ENCODE assay signal across 9 mouse cellular contexts in genomic region chr19:36883119-36883518, GRCm38 (mm10). TPM values are rescaled to one million over a fixed set of nuclear protein-coding genes. Genes with fewer than 3 reads are reported as not detected.
A peak's percentile ranks its signal among the peaks of the same experiment; 100 is the strongest.
DNase-seq lines count a peak whose midpoint lies in the region; ATAC-seq and TF ChIP-seq lines count a peak whose summit lies in the region.
"Had no signal": no experiment of that assay in that cellular context is flagged by ENCODE, and none has a peak within 500 bp of the region (broad histone marks: within the 10 kb centered on the region; RNA-seq: fewer than 3 reads in every experiment).

No protein-coding gene starts in this region.

- WGBS in forebrain, embryonic 13.5 days = 77% methylated on average over 6 of the region's 6 CpGs
- WGBS in forebrain, embryonic 15.5 days = 76% methylated on average over 6 of the region's 6 CpGs
- WGBS in limb, embryonic 11.5 days = 86% methylated on average over 6 of the region's 6 CpGs
- WGBS in limb, embryonic 10.5 days = 82% methylated on average over 6 of the region's 6 CpGs
- WGBS in liver, adult 2 months = 83% methylated on average over 6 of the region's 6 CpGs

- DNase-seq in limb, embryonic 11.5 days (ENCODE audit: low spot score) = peak; percentile 59
- no peak for DNase-seq in limb, embryonic 10.5 days (ENCODE audit: low spot score)
- no peak for DNase-seq in Patski (ENCODE audit: low read depth, low spot score)
- DNase-seq in liver, adult 2 months (ENCODE audit: extremely low read depth, low read depth, low spot score) = no peak
- DNase-seq in thymus, postnatal 36 days = peak; percentile 11 to 14
- no peak for DNase-seq in layer of hippocampus, adult 9-11 months

- H3K9me3 ChIP-seq in forebrain, embryonic 13.5 days (replicated peaks) = no peaks in the 10 kb centered on the region
- no peaks in the 10 kb centered on the region for H3K9me3 ChIP-seq in forebrain, embryonic 15.5 days
- no peaks in the 10 kb centered on the region for H3K9me3 ChIP-seq in limb, embryonic 11.5 days (ENCODE audit: control insufficient read depth, low read length)
- no peaks in the 10 kb centered on the region for H3K9me3 ChIP-seq in limb, embryonic 10.5 days (replicated peaks)

- POLR2A ChIA-PET in Patski (lab: Charles Lee) = no interaction called here

- H3K4me1 ChIP-seq in forebrain, embryonic 13.5 days = 0 out of 2 replicates have a peak, but pooled peaks cover 3% of the 10 kb centered on the region
- peaks cover 3% of the 10 kb centered on the region; the same call in 1 of the 2 replicates for H3K4me1 ChIP-seq in forebrain, embryonic 15.5 days
- no peaks in the 10 kb centered on the region for H3K4me1 ChIP-seq in limb, embryonic 11.5 days (ENCODE audit: control insufficient read depth, insufficient read depth, low read length)
- no peaks in the 10 kb centered on the region for H3K4me1 ChIP-seq in limb, embryonic 10.5 days
- no peaks in the 10 kb centered on the region for H3K4me1 ChIP-seq in liver, adult 2 months (ENCODE audit: control insufficient read depth, insufficient read depth, low read length)

- H3K4me2 ChIP-seq in forebrain, embryonic 13.5 days = no peak overlapping the region
- no peak overlapping the region for H3K4me2 ChIP-seq in forebrain, embryonic 15.5 days (replicated peaks)
- H3K4me2 ChIP-seq in limb, embryonic 11.5 days (ENCODE audit: low read depth, severe bottlenecking) = no peak overlapping the region

- no peaks in the 10 kb centered on the region; the same call in 1 of the 2 replicates for H3K79me2 ChIP-seq in liver, adult 2 months (ENCODE audit: control insufficient read depth, insufficient read depth, low read length)

- H3K27me3 ChIP-seq in forebrain, embryonic 13.5 days = no peaks in the 10 kb centered on the region
- H3K27me3 ChIP-seq in forebrain, embryonic 15.5 days = no peaks in the 10 kb centered on the region
- H3K27me3 ChIP-seq in limb, embryonic 11.5 days (ENCODE audit: control insufficient read depth, insufficient read depth, low read length) = no peaks in the 10 kb centered on the region
- H3K27me3 ChIP-seq in limb, embryonic 10.5 days (ENCODE audit: low read depth, poor library complexity, severe bottlenecking) = no peaks in the 10 kb centered on the region
- H3K27me3 ChIP-seq in Patski = no peaks in the 10 kb centered on the region
- H3K27me3 ChIP-seq in liver, adult 2 months (ENCODE audit: control insufficient read depth, insufficient read depth, low read length) = no peaks in the 10 kb centered on the region

- H3K36me3 ChIP-seq in forebrain, embryonic 13.5 days (ENCODE audit: poor library complexity, severe bottlenecking) = peaks cover 89% of the 10 kb centered on the region
- H3K36me3 ChIP-seq in forebrain, embryonic 15.5 days = peaks cover 83% of the 10 kb centered on the region
- peaks cover 32% of the 10 kb centered on the region for H3K36me3 ChIP-seq in limb, embryonic 11.5 days (ENCODE audit: control insufficient read depth, insufficient read depth, low read length)
- peaks cover 99% of the 10 kb centered on the region for H3K36me3 ChIP-seq in limb, embryonic 10.5 days
- peaks cover 78% of the 10 kb centered on the region for H3K36me3 ChIP-seq in liver, adult 2 months (ENCODE audit: control insufficient read depth, insufficient read depth, low read length)

- peak; percentile 71 for TF ChIP-seq CTCF in Patski (IDR thresholded peaks at IDR 0.05)
- TF ChIP-seq CTCF in liver, adult 2 months (IDR thresholded peaks at IDR 0.05; ENCODE audit: low read depth, low read length) = peak; percentile 5; the same call in 1 of the 2 replicates

- CTCF ChIA-PET in Patski (lab: Charles Lee) = interaction anchor here (1.0 to 1.6 kb wide), 2 partner anchors 9 to 17 kb away, joined by 4 to 5 read pairs; no protein-coding TSS in a partner anchor

- no peak overlapping the region for H3K4me3 ChIP-seq in forebrain, embryonic 13.5 days
- H3K4me3 ChIP-seq in forebrain, embryonic 15.5 days = no peak overlapping the region
- H3K4me3 ChIP-seq in limb, embryonic 11.5 days (ENCODE audit: low read depth, low read length) = no peak overlapping the region
- H3K4me3 ChIP-seq in limb, embryonic 10.5 days = no peak overlapping the region
- no peak overlapping the region for H3K4me3 ChIP-seq in liver, adult 2 months (ENCODE audit: insufficient read depth, low read depth, low read length)
- H3K4me3 ChIP-seq: myocyte had no signal

- no peak overlapping the region for H3K27ac ChIP-seq in forebrain, embryonic 13.5 days
- H3K27ac ChIP-seq in forebrain, embryonic 15.5 days (replicated peaks) = no peak overlapping the region
- H3K27ac ChIP-seq in limb, embryonic 11.5 days (replicated peaks; ENCODE audit: low read depth, low read length) = no peak overlapping the region
- no peak overlapping the region for H3K27ac ChIP-seq in limb, embryonic 10.5 days
- H3K27ac ChIP-seq in liver, adult 2 months (replicated peaks; ENCODE audit: insufficient read depth, low read depth, low read length) = no peak overlapping the region

- no peak for TF ChIP-seq POLR2A in liver, adult 2 months (IDR thresholded peaks at IDR 0.05; ENCODE audit: extremely low read depth, insufficient read depth, low read length)

- ATAC-seq in forebrain, embryonic 13.5 days = peak; percentile 24; the same call in 1 of the 2 replicates
- no peak for ATAC-seq in forebrain, embryonic 15.5 days (replicated peaks)
- ATAC-seq in limb, embryonic 11.5 days (ENCODE audit: insufficient number of reproducible peaks, low FRiP score, low TSS enrichment, low read depth) = no peak
- ATAC-seq in Patski = no peak

- in situ Hi-C loops in Patski (cut with MboI; ENCODE audit: low pct_unique_long_range_greater_than_20kb) = no loop called here

- H3K9ac ChIP-seq in forebrain, embryonic 13.5 days = no peak overlapping the region
- no peak overlapping the region for H3K9ac ChIP-seq in forebrain, embryonic 15.5 days (replicated peaks)
- H3K9ac ChIP-seq in limb, embryonic 11.5 days (ENCODE audit: low read length) = no peak overlapping the region
- no peak overlapping the region for H3K9ac ChIP-seq in liver, adult 2 months (ENCODE audit: low read depth, low read length)

RNA-seq across cellular contexts. Expression of gene Fgfbp3, which starts 36.3 kb away (rescaled TPM):
- polyA plus RNA-seq in forebrain, embryonic 13.5 days (2015; fragmentation: Nextera tagmentation; extraction: Ambion mirVana) = 25.5 and 26.2 TPM in 2 replicates
- 27.2 and 33.4 TPM in 2 replicates for polyA plus RNA-seq in forebrain, embryonic 15.5 days (2015; fragmentation: Nextera tagmentation; extraction: Ambion mirVana)
- polyA plus RNA-seq in limb, embryonic 11.5 days (2014; fragmentation: Nextera tagmentation; extraction: Ambion mirVana) = 3.1 and 4.7 TPM in 2 replicates
- polyA plus RNA-seq in limb, embryonic 10.5 days (2016; fragmentation: Nextera tagmentation; extraction: Ambion mirVana) = 4.0 and 4.6 TPM in 2 replicates
- 2.6 TPM for polyA plus RNA-seq in Patski (2021)
- total RNA-seq in liver, adult 2 months (2014; rRNA removed) = 0.09 and 0.34 TPM in 2 replicates
- polyA plus RNA-seq in liver, adult 2 months (2012; rRNA removed) = 0.56 and 0.91 TPM in 2 replicates

RNA-seq across cellular contexts. Expression of gene Btaf1, which starts 42.8 kb away (rescaled TPM):
- polyA plus RNA-seq in forebrain, embryonic 13.5 days (2015; fragmentation: Nextera tagmentation; extraction: Ambion mirVana) = 11.0 and 12.3 TPM in 2 replicates
- polyA plus RNA-seq in forebrain, embryonic 15.5 days (2015; fragmentation: Nextera tagmentation; extraction: Ambion mirVana) = 10.4 and 11.3 TPM in 2 replicates
- 15.3 and 17.3 TPM in 2 replicates for polyA plus RNA-seq in limb, embryonic 11.5 days (2014; fragmentation: Nextera tagmentation; extraction: Ambion mirVana)
- polyA plus RNA-seq in limb, embryonic 10.5 days (2016; fragmentation: Nextera tagmentation; extraction: Ambion mirVana) = 14.9 and 16.2 TPM in 2 replicates
- 24.3 TPM for polyA plus RNA-seq in Patski (2021)
- total RNA-seq in liver, adult 2 months (2014; rRNA removed) = 14.7 and 15.5 TPM in 2 replicates
- 2.5 and 2.6 TPM in 2 replicates for polyA plus RNA-seq in liver, adult 2 months (2012; rRNA removed)

RNA-seq across cellular contexts. Expression of gene Tnks2, which starts 49.1 kb away (rescaled TPM):
- 41.5 and 41.9 TPM in 2 replicates for polyA plus RNA-seq in forebrain, embryonic 13.5 days (2015; fragmentation: Nextera tagmentation; extraction: Ambion mirVana)
- 43.0 TPM in 2 replicates for polyA plus RNA-seq in forebrain, embryonic 15.5 days (2015; fragmentation: Nextera tagmentation; extraction: Ambion mirVana)
- polyA plus RNA-seq in limb, embryonic 11.5 days (2014; fragmentation: Nextera tagmentation; extraction: Ambion mirVana) = 80.1 and 86.4 TPM in 2 replicates
- polyA plus RNA-seq in limb, embryonic 10.5 days (2016; fragmentation: Nextera tagmentation; extraction: Ambion mirVana) = 62.2 and 71.8 TPM in 2 replicates
- polyA plus RNA-seq in Patski (2021) = 117 TPM
- 50.9 and 55.2 TPM in 2 replicates for total RNA-seq in liver, adult 2 months (2014; rRNA removed)
- 6.3 and 8.6 TPM in 2 replicates for polyA plus RNA-seq in liver, adult 2 months (2012; rRNA removed)

Comparison
In these comparisons a context has a peak if more than half of its experiments do, and no peak if none do; other contexts are left out.
1. DNase-seq: peak in limb, embryonic 11.5 days (single experiment) and thymus, postnatal 36 days (2 of 2); none in limb, embryonic 10.5 days (single experiment), Patski (single experiment), liver, adult 2 months (single experiment) and layer of hippocampus, adult 9-11 months (single experiment).